Mouse (Mus musculus) lung, embryonic 14.5 days (tissue): ENCODE data around the gene Atxn1. TPM values are rescaled to one million over a fixed set of nuclear protein-coding genes. Genes with fewer than 3 reads are reported as not detected.

ENCODE experiments used
- ATAC-seq: fragments of 200-750 bp; cut with Nextera tagmentation; 2 replicates; pipeline ENCODE4 v1.8.0; 2017; ENCODE audit warnings: mild to moderate bottlenecking, moderate TSS enrichment, moderate library complexity; ENCODE audit not compliant: insufficient read depth
- DNase-seq: peaks from one replicate; pipeline ENCODE4 v3.0.0-alpha.2; 2015
- H3K27ac ChIP-seq: fragments of 300-500 bp; sonication (generic); 2 replicates; pipeline ENCODE4 v1.5.1; 2014; ENCODE audit warnings: low read depth, mild to moderate bottlenecking, moderate library complexity
- H3K27me3 ChIP-seq: fragments of 300-500 bp; sonication (generic); 2 replicates; pipeline ENCODE4 v1.6.1; 2014; ENCODE audit warnings: low read length, control low read depth; ENCODE audit not compliant: insufficient read depth
- H3K36me3 ChIP-seq: fragments of 300-500 bp; sonication (generic); 2 replicates; pipeline ENCODE4 v1.6.1; 2014; ENCODE audit warnings: control low read depth; ENCODE audit not compliant: insufficient read depth
- H3K4me1 ChIP-seq: fragments of 300-500 bp; sonication (generic); 2 replicates; pipeline ENCODE4 v1.6.1; 2014; ENCODE audit warnings: antibody characterized with exemption, control low read depth; ENCODE audit not compliant: insufficient read depth
- H3K4me2 ChIP-seq: fragments of 300-500 bp; sonication (generic); 2 replicates; pipeline ENCODE4 v1.6.1; 2014; ENCODE audit warnings: mild to moderate bottlenecking
- H3K4me3 ChIP-seq: fragments of 300-500 bp; sonication (generic); 2 replicates; pipeline ENCODE4 v1.5.1; 2014; ENCODE audit warnings: low read depth, low read length
- H3K9ac ChIP-seq: fragments of 300-500 bp; sonication (generic); 2 replicates; pipeline ENCODE4 v1.6.1; 2014
- H3K9me3 ChIP-seq: fragments of 300-500 bp; sonication (generic); 2 replicates; pipeline ENCODE4 v1.6.1; 2016; ENCODE audit warnings: low read depth, low read length, control low read depth
- CTCF ChIP-seq: IDR thresholded peaks from 2 replicates; pipeline ENCODE4 v1.5.1; 2016; ENCODE audit warnings: antibody characterized with exemption, low read depth
- WGBS: fragments of 180-500 bp; shearing (Covaris S2); extraction: QIAGEN DNeasy Blood & Tissue Kit; methylation state at CpG from one replicate; pipeline ENCODE4 v1.1.7; 2014; 5-methylcytosine and 5-hydroxymethylcytosine counted together
- polyA plus RNA-seq: library from polyadenylated mRNA; unstranded; fragments of >200 nt; fragmentation: Nextera tagmentation; extraction: Ambion mirVana; gene quantifications from 2 replicates; pipeline ENCODE4 v1.2.1, GENCODE M21; 2014

Gene Atxn1
- polyA plus RNA-seq, 1 experiment from 2014 or later = 3.9 TPM

- no peak overlapping the region for H3K4me2 ChIP-seq
- TF ChIP-seq CTCF = no peak
- peaks cover 6% of the 10 kb centered on the region; the same call in 1 of the 2 replicates for H3K4me1 ChIP-seq
- H3K27ac ChIP-seq = no peak overlapping the region
- WGBS = 76% methylated on average over 7 of the region's 7 CpGs
- no peak overlapping the region for H3K9ac ChIP-seq
- no peaks in the 10 kb centered on the region for H3K9me3 ChIP-seq
- DNase-seq (no peak), ATAC-seq (no peak)
- no peaks in the 10 kb centered on the region for H3K36me3 ChIP-seq
- H3K4me3 ChIP-seq = no peak overlapping the region
- no peaks in the 10 kb centered on the region for H3K27me3 ChIP-seq
Measured at GRCm38 (mm10) chr13:45884878-45885277, 79.9 kb downstream of the Atxn1 start.

DNA sequence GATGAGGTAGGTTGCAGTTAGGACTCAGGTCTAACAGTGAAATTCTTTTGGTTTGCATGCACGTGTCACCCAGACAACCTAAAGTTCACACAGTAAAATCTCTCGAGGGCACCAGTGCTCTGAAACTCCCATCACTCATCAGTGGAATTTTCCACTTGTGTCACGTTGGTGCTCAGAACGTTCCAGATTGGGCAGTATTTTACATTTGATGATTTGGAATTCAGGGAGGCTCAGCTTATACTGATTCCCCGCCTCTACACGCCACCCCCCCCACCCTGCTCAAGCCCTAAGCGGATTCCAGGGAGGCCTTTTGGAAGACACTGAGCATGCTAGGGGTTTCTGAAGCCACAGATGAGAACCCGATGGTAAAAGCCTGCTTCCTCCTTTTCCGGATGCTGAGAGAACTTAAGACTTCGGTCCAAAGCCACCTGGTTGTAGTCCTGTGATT, 81.0 kb downstream of the Atxn1 start:
- ATAC-seq (no peak), DNase-seq (no peak)
- H3K9me3 ChIP-seq = no peaks in the 10 kb centered on the region
- no peak overlapping the region for H3K4me3 ChIP-seq
- H3K4me2 ChIP-seq = no peak overlapping the region
- WGBS = 67% methylated on average over 10 of the region's 10 CpGs
- no peaks in the 10 kb centered on the region for H3K27me3 ChIP-seq
- H3K36me3 ChIP-seq = no peaks in the 10 kb centered on the region
- no peak for TF ChIP-seq CTCF
- H3K4me1 ChIP-seq = peaks cover 6% of the 10 kb centered on the region; the same call in 1 of the 2 replicates
- H3K9ac ChIP-seq = no peak overlapping the region
- no peak overlapping the region for H3K27ac ChIP-seq

- ATAC-seq (no peak), DNase-seq (no peak)
- no peaks in the 10 kb centered on the region for H3K36me3 ChIP-seq
- 63% methylated on average over 3 of the region's 3 CpGs for WGBS
- no peak overlapping the region for H3K27ac ChIP-seq
- no peaks in the 10 kb centered on the region for H3K9me3 ChIP-seq
- no peak overlapping the region for H3K9ac ChIP-seq
- no peaks in the 10 kb centered on the region for H3K27me3 ChIP-seq
- no peak for TF ChIP-seq CTCF
- H3K4me1 ChIP-seq = peaks cover 6% of the 10 kb centered on the region; the same call in 1 of the 2 replicates
- H3K4me3 ChIP-seq = no peak overlapping the region
- H3K4me2 ChIP-seq = no peak overlapping the region
Measured at GRCm38 (mm10) chr13:45882976-45883440, 81.8 kb downstream of the Atxn1 start.

- no peaks in the 10 kb centered on the region for H3K27me3 ChIP-seq
- no peak overlapping the region for H3K4me3 ChIP-seq
- 0 out of 2 replicates have a peak overlapping the region, but pooled peaks have one; percentile 21 for H3K27ac ChIP-seq
- WGBS = 74% methylated on average over 5 of the region's 5 CpGs
- DNase-seq (no peak), ATAC-seq (no peak)
- H3K9ac ChIP-seq = no peak overlapping the region
- TF ChIP-seq CTCF = no peak
- H3K4me1 ChIP-seq = peaks cover 6% of the 10 kb centered on the region; the same call in 1 of the 2 replicates
- H3K36me3 ChIP-seq = no peaks in the 10 kb centered on the region
- no peaks in the 10 kb centered on the region for H3K9me3 ChIP-seq
- H3K4me2 ChIP-seq = no peak overlapping the region
Measured at GRCm38 (mm10) chr13:45880543-45880845, 84.3 kb downstream of the Atxn1 start.

- H3K27ac ChIP-seq = 0 out of 2 replicates have a peak overlapping the region, but pooled peaks have one; percentile 21
- H3K4me2 ChIP-seq = no peak overlapping the region
- peak; percentile 77 for DNase-seq
Measured at GRCm38 (mm10) chr13:45879746-45880542, 84.9 kb downstream of the Atxn1 start.

GRCm38 (mm10) chr13:45876939-45877338, 87.9 kb downstream of the Atxn1 start:
- Histone ChIP-seq H3K27ac (no peak overlapping the region), H3K4me2 (no peak overlapping the region), H3K36me3 (no peaks in the 10 kb centered on the region), H3K9ac (no peak overlapping the region), H3K27me3 (no peaks in the 10 kb centered on the region), H3K4me1 (peaks cover 6% of the 10 kb centered on the region; the same call in 1 of the 2 replicates), H3K9me3 (no peaks in the 10 kb centered on the region), H3K4me3 (no peak overlapping the region)
- 70% methylated on average over 5 of the region's 5 CpGs for WGBS
- DNase-seq = no peak
- TF ChIP-seq CTCF = no peak
- ATAC-seq = no peak

More at GRCm38 (mm10) chr13:45879746-45880542, 84.9 kb downstream of the Atxn1 start:
- Histone ChIP-seq H3K27me3 (no peaks in the 10 kb centered on the region), H3K4me3 (no peak overlapping the region), H3K9ac (no peak overlapping the region), H3K4me1 (peaks cover 6% of the 10 kb centered on the region; the same call in 1 of the 2 replicates), H3K9me3 (no peaks in the 10 kb centered on the region), H3K36me3 (no peaks in the 10 kb centered on the region)
- WGBS = 71% methylated on average over 14 of the region's 14 CpGs
- no peak; the same call in 1 of the 2 replicates for ATAC-seq
- TF ChIP-seq CTCF = no peak

DNA sequence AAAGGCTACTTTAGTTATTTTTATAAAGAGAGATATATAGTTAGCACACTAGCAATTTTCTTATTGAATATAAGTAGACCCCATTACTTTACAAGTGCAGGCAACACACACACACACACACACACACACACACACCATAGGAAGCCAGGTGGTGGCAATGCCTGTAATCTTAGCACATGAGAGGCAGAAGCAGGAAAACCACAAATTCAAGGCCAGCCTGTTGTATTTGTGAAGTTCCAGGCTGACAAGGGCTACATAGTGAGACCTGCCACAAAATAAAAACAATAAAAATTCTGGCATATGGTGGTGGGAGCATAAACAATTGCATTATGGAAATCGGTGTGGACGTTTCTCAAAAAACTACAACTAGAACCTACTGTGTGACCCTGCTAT, 88.4 kb downstream of the Atxn1 start:
- WGBS = 86% methylated on average over 2 of the region's 2 CpGs
- no peak overlapping the region for H3K4me2 ChIP-seq
- no peak for DNase-seq

More for the DNA sequence above, 88.4 kb downstream of the Atxn1 start:
- H3K4me3 ChIP-seq = no peak overlapping the region
- no peak overlapping the region for H3K27ac ChIP-seq
- no peak overlapping the region for H3K9ac ChIP-seq
- ATAC-seq = no peak
- no peak for TF ChIP-seq CTCF
- peaks cover 6% of the 10 kb centered on the region; the same call in 1 of the 2 replicates for H3K4me1 ChIP-seq
- no peaks in the 10 kb centered on the region for H3K9me3 ChIP-seq
- H3K36me3 ChIP-seq = no peaks in the 10 kb centered on the region
- H3K27me3 ChIP-seq = no peaks in the 10 kb centered on the region
